Mouse (Mus musculus) testis, postnatal 14 days (tissue): Measurements from ENCODE around the gene Mdh2.
A peak's percentile ranks its signal among the peaks of the same experiment; 100 is the strongest.

Experiments used
- DNase-seq: peaks from one replicate; pipeline ENCODE4 v3.0.0; 2021; ENCODE audit warnings: low spot score

Gene Mdh2

GRCm38 (mm10) chr5:135778471-135779445 is at the start of gene Mdh2:
Gene Mdh2, plus strand, starts transcription at chr5:135778480.
- DNase-seq, result peak; percentile 100

- no peak for DNase-seq
Measured at GRCm38 (mm10) chr5:135729351-135729750, 48.9 kb upstream of the Mdh2 start.

- no peak for DNase-seq
Measured at GRCm38 (mm10) chr5:135730278-135730677, 48.0 kb upstream of the Mdh2 start.

GRCm38 (mm10) chr5:135730916-135731315 is 47.4 kb upstream of the Mdh2 start:
- no peak for DNase-seq

GRCm38 (mm10) chr5:135731322-135731721 is 47.0 kb upstream of the Mdh2 start:
- DNase-seq, result no peak

- no peak for DNase-seq
Measured at GRCm38 (mm10) chr5:135733071-135733470, 45.2 kb upstream of the Mdh2 start.

GRCm38 (mm10) chr5:135734057-135734680 is 44.1 kb upstream of the Mdh2 start:
- no peak for DNase-seq

- DNase-seq, result no peak
Measured at GRCm38 (mm10) chr5:135735741-135736140, 42.5 kb upstream of the Mdh2 start.

- peak; percentile 64 for DNase-seq
Measured at GRCm38 (mm10) chr5:135736544-135736943, 41.7 kb upstream of the Mdh2 start.

GRCm38 (mm10) chr5:135737154-135737553 is 41.1 kb upstream of the Mdh2 start:
- DNase-seq, result peak; percentile 57

GRCm38 (mm10) chr5:135738266-135738665 is 40.0 kb upstream of the Mdh2 start:
- peak; percentile 40 for DNase-seq

GRCm38 (mm10) chr5:135742156-135742555 is 36.1 kb upstream of the Mdh2 start:
- no peak for DNase-seq

GRCm38 (mm10) chr5:135742941-135743740 is 35.1 kb upstream of the Mdh2 start:
- no peak for DNase-seq

GRCm38 (mm10) chr5:135743741-135744609 is 34.3 kb upstream of the Mdh2 start, which contains the start of gene Tmem120a:
Gene Tmem120a, minus strand, starts transcription at chr5:135744448.
- DNase-seq, result peak; percentile 91

- DNase-seq, result no peak
Measured at GRCm38 (mm10) chr5:135744742-135745141, 33.5 kb upstream of the Mdh2 start.

GRCm38 (mm10) chr5:135751041-135751440 is 27.2 kb upstream of the Mdh2 start:
- DNase-seq, result no peak

- no peak for DNase-seq
Measured at GRCm38 (mm10) chr5:135751595-135751994, 26.7 kb upstream of the Mdh2 start.

- no peak for DNase-seq
Measured at GRCm38 (mm10) chr5:135761881-135762280, 16.4 kb upstream of the Mdh2 start.

- peak; percentile 42 for DNase-seq
Measured at GRCm38 (mm10) chr5:135763526-135763925, 14.8 kb upstream of the Mdh2 start.

- no peak for DNase-seq
Measured at GRCm38 (mm10) chr5:135764971-135765370, 13.3 kb upstream of the Mdh2 start.

- no peak for DNase-seq
Measured at GRCm38 (mm10) chr5:135772519-135772918, 5.8 kb upstream of the Mdh2 start.
